Mouse (Mus musculus): ENCODE results near the gene Slco4c1.

- TF ChIP-seq CTCF (IDR thresholded peaks at IDR 0.05; ENCODE audit: insufficient read depth, low read length), result no peak
- no peak for TF ChIP-seq POLR2A (IDR thresholded peaks at IDR 0.05; ENCODE audit: borderline replicate concordance, extremely low read depth, low read depth, low read length)
Measured at GRCm38 (mm10) chr1:96868722-96869121, 3.2 kb downstream of the Slco4c1 start.
